Mouse (Mus musculus) cortical plate, adult 2 months (tissue): Measurements from ENCODE around the gene Iqsec1. TPM values are rescaled to one million over a fixed set of nuclear protein-coding genes. Genes with fewer than 3 reads are reported as not detected.

Experiments used
- H3K27ac ChIP-seq: fragments of 200-500 bp; 2 replicates; pipeline ENCODE4 v1.5.1; 2012; ENCODE audit warnings: low read length, control low read depth, inconsistent platforms; ENCODE audit not compliant: insufficient read depth
- H3K4me1 ChIP-seq: fragments of 200-500 bp; 2 replicates; pipeline ENCODE4 v1.6.1; 2011; ENCODE audit warnings: low read length; ENCODE audit not compliant: control insufficient read depth, insufficient read depth
- H3K4me3 ChIP-seq: fragments of 200-500 bp; 2 replicates; pipeline ENCODE4 v1.5.1; 2011; ENCODE audit warnings: mild to moderate bottlenecking, low read length, control low read depth; ENCODE audit not compliant: insufficient read depth
- CTCF ChIP-seq: fragments of 200-500 bp; IDR thresholded peaks from 2 replicates; pipeline ENCODE4 v1.5.1; 2011; ENCODE audit warnings: mild to moderate bottlenecking, control low read depth, low read length; ENCODE audit not compliant: insufficient read depth; ENCODE audit errors: extremely low read depth
- POLR2A ChIP-seq: fragments of 200-500 bp; IDR thresholded peaks from 2 replicates; pipeline ENCODE4 v1.6.1; 2011; ENCODE audit warnings: mild to moderate bottlenecking, low read length, control low read depth; ENCODE audit not compliant: insufficient read depth; ENCODE audit errors: extremely low read depth
- polyA plus RNA-seq: library from polyadenylated mRNA; depleted of rRNA; stranded (reverse); fragments of >200 nt; gene quantifications from 2 replicates; pipeline ENCODE4 v1.2.3, GENCODE M21; 2012

Gene Iqsec1
- polyA plus RNA-seq, 1 experiment, result 186 TPM

DNA sequence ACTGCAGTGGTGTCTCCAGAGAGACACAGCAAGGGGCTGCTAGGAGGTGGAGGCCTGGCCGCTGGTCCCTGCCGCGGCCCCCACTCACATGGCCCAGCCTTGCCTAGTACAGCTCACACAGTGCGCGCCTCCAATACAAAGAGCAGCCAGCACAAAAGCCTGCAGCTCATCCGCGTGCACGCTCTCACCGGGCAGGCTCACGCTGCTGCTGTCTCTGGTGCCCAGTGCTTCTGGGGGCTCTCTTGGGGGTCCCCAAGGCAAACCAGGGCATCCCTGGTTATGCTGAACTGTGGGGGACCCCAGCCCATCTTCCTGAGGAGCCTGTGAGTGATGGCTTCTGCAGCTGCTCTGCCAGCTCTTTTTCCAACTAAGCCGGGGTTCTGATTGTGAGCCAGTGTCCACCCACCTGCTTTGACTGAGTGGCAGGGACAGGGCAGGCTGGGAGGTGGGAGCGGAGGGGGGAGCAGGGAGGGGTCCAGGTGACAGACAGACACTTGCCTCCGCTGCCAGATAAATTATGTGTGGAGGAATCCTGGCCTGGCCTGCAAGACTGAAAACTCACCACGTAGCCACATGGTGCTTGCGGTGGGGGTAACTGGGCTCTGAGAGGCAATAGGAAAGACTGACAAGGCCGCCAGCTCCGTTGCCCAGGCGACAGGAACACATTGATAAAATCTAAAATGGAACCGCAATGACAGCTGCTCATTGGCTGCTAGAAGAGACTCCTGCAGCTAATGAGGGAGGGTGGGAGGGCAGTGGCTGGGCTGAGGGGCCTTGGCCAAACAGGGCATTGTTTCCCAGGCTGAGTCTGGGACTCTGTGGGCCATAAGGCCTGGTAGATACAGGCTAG lies 206.3 kb downstream of the Iqsec1 start:
- Histone ChIP-seq H3K27ac (peak overlapping the region; percentile 36), H3K4me3 (no peak overlapping the region), H3K4me1 (peaks cover 32% of the 10 kb centered on the region)
- TF ChIP-seq CTCF, result no peak
- no peak for TF ChIP-seq POLR2A

GRCm38 (mm10) chr6:90780532-90780931 lies 208.0 kb downstream of the Iqsec1 start:
- Histone ChIP-seq H3K4me3 (no peak overlapping the region), H3K27ac (no peak overlapping the region), H3K4me1 (peaks cover 29% of the 10 kb centered on the region)
- TF ChIP-seq POLR2A (no peak), CTCF (no peak)

- no peak overlapping the region for H3K27ac ChIP-seq
- TF ChIP-seq CTCF (no peak), POLR2A (no peak)
- peaks cover 19% of the 10 kb centered on the region for H3K4me1 ChIP-seq
- no peak overlapping the region for H3K4me3 ChIP-seq
Observed at GRCm38 (mm10) chr6:90778841-90779240, 209.6 kb downstream of the Iqsec1 start.

DNA sequence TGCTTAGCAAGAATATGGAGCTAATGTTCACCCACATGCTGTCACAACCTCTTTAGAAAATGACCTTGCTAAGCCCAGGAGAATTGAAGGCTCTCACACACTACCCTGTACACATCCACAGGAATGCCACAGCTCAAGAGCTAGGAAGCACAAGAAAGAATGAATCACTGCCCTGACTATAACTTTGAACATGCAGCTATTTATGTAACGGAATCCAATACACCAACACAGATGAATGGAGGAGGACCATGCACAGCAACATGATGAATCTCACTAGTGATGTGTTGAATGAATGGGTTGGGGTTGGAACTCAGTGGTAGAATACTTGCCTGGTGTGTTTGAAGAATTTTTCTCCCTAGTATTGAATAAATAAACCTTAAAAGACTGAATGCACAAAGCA lies 211.2 kb downstream of the Iqsec1 start:
- TF ChIP-seq CTCF, result no peak
- no peak for TF ChIP-seq POLR2A
- peaks cover 9% of the 10 kb centered on the region for H3K4me1 ChIP-seq
- H3K27ac ChIP-seq, result no peak overlapping the region
- no peak overlapping the region for H3K4me3 ChIP-seq

DNA sequence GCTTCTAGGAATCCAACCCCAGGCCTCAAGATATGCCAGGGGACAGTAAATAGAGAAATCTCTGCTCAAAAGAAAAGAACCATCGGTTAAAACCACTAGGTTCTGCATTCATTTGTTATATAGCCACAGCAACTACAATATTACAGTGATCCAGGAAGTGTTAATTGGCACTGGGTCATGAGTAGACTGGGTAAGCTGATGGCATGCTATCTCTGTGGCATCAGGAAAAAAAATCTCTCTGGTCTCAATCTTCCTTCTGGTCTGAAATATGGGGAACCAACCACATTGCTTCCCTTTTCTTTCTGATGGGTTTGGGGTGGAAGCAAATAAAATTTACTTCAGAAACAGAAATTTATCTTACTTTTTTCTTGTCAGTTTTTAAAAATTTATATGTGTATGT lies 212.9 kb downstream of the Iqsec1 start:
- Histone ChIP-seq H3K4me3 (no peak overlapping the region), H3K27ac (no peak overlapping the region), H3K4me1 (peaks cover 10% of the 10 kb centered on the region)
- TF ChIP-seq CTCF (no peak), POLR2A (no peak)

GRCm38 (mm10) chr6:90773811-90774233 lies 214.7 kb downstream of the Iqsec1 start:
- no peak overlapping the region for H3K27ac ChIP-seq
- TF ChIP-seq CTCF, result no peak
- peaks cover 6% of the 10 kb centered on the region for H3K4me1 ChIP-seq
- no peak overlapping the region for H3K4me3 ChIP-seq

DNA sequence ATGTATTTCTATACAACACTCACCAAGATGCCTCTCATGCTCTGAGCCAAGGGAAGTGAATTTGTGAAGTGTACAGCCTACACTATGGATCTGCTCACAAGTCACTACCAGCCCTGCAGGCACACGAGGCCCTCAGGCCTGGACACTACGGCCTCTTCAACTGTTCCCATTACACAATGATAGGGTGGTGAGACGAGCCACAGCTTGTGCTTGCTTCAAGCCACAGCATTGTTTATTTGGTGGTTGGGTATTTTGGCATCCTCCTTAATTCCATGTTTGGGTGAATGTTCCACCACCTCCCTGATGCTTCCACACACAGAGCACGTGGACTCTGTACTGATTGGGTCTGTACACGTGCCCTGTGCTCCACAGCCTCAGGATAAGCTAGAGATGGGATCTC lies 216.4 kb downstream of the Iqsec1 start:
- TF ChIP-seq CTCF (no peak), POLR2A (no peak)
- H3K27ac ChIP-seq, result no peak overlapping the region
- H3K4me1 ChIP-seq, result peaks cover 5% of the 10 kb centered on the region
- H3K4me3 ChIP-seq, result no peak overlapping the region

GRCm38 (mm10) chr6:90768526-90768925 lies 220.0 kb downstream of the Iqsec1 start:
- H3K27ac ChIP-seq, result no peak overlapping the region
- no peak overlapping the region for H3K4me3 ChIP-seq
- H3K4me1 ChIP-seq, result peaks cover 6% of the 10 kb centered on the region; the same call in 1 of the 2 replicates
- TF ChIP-seq POLR2A (no peak), CTCF (no peak)

DNA sequence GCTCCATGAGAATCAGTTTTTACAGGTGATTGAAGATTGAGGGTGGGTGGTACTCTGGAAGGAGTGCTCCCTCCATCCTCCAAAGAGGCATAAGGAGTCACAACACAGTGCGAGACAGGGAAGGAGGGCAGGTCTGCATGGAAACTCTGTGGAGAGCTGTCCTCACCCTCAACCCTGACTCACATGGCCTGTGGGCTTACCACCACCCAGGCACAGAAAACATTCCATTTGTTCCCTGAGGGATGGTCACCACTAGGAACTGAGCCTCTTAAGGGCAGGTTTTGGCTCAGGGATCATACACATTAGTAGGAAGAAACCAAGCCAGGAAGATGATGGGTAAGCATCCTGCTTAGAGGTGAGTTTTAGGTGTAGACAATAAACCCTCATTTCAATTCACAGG lies 220.6 kb downstream of the Iqsec1 start:
- Histone ChIP-seq H3K27ac (no peak overlapping the region), H3K4me1 (peaks cover 6% of the 10 kb centered on the region; the same call in 1 of the 2 replicates), H3K4me3 (no peak overlapping the region)
- TF ChIP-seq CTCF, result no peak
- TF ChIP-seq POLR2A, result no peak

DNA sequence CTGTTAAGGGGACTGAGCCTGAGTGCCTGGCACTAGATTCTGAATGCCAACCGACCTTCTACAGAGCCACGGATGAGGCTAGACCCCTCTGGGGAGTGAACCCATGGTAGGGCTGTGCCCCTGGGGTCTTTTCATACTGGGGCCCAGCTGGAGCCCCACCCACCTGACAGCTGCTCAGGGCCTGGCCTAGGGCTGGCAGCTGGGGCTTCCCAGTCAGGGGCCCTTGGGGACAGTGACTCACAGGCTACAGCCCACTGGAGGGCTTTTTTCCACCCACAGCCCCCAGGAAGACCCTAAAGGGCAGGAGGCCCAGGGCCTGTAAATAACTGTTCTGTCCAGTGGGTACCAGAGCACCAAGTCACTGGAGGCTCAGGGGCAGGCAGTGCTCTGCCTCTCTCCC lies 223.7 kb downstream of the Iqsec1 start:
- Histone ChIP-seq H3K4me1 (peaks cover 3% of the 10 kb centered on the region; the same call in 1 of the 2 replicates), H3K27ac (no peak overlapping the region), H3K4me3 (no peak overlapping the region)
- TF ChIP-seq CTCF, result no peak
- no peak for TF ChIP-seq POLR2A
